Mouse (Mus musculus) forebrain, embryonic 13.5 days (tissue): ENCODE measurements at regions not wholly inside any gene's neighbourhood (a gene's known extent, or its start where the extent isn't known, plus 50 kb on each side); places are given as distances from the start of the nearest gene placed in this dataset.
A peak's percentile ranks its signal among the peaks of the same experiment; 100 is the strongest.

Source experiments
- ATAC-seq: fragments of 200-750 bp; cut with Nextera tagmentation; 2 replicates; pipeline ENCODE4 v1.8.0; 2017
- H3K27ac ChIP-seq: fragments of 300-500 bp; sonication (generic); 2 replicates; pipeline ENCODE4 v1.5.1; 2015; ENCODE audit warnings: inconsistent platforms, mild to moderate bottlenecking, moderate library complexity
- H3K27me3 ChIP-seq: fragments of 300-500 bp; sonication (generic); 2 replicates; pipeline ENCODE4 v1.6.1; 2015; ENCODE audit warnings: mild to moderate bottlenecking, inconsistent platforms
- H3K36me3 ChIP-seq: fragments of 300-500 bp; sonication (generic); 2 replicates; pipeline ENCODE4 v1.6.1; 2015; ENCODE audit warnings: mild to moderate bottlenecking, inconsistent platforms; ENCODE audit not compliant: poor library complexity, severe bottlenecking
- H3K4me1 ChIP-seq: fragments of 300-500 bp; sonication (generic); 2 replicates; pipeline ENCODE4 v1.6.1; 2015; ENCODE audit warnings: inconsistent platforms
- H3K4me2 ChIP-seq: fragments of 300-500 bp; sonication (generic); 2 replicates; pipeline ENCODE4 v1.6.1; 2015; ENCODE audit warnings: inconsistent platforms, mild to moderate bottlenecking, moderate library complexity
- H3K4me3 ChIP-seq: fragments of 300-500 bp; sonication (generic); 2 replicates; pipeline ENCODE4 v1.5.1; 2015; ENCODE audit warnings: mild to moderate bottlenecking, inconsistent platforms
- H3K9ac ChIP-seq: fragments of 300-500 bp; sonication (generic); 2 replicates; pipeline ENCODE4 v1.6.1; 2015; ENCODE audit warnings: mild to moderate bottlenecking, inconsistent platforms
- H3K9me3 ChIP-seq: fragments of 300-500 bp; sonication (generic); replicated peaks from 2 replicates; pipeline ENCODE4 v1.6.1; 2016; ENCODE audit warnings: inconsistent platforms
- WGBS: fragments of 180-500 bp; shearing (Covaris S2); methylation state at CpG from one replicate; pipeline ENCODE4 v1.1.7; 2015; 5-methylcytosine and 5-hydroxymethylcytosine counted together

GRCm38 (mm10) chr10:21789847-21790530 lies 92.0 kb upstream of the Sgk1 start:
- no peaks in the 10 kb centered on the region for H3K27me3 ChIP-seq
- H3K36me3 ChIP-seq: no peaks in the 10 kb centered on the region
- H3K9ac ChIP-seq: no peak overlapping the region
- H3K4me1 ChIP-seq: peaks cover 3% of the 10 kb centered on the region; the same call in 1 of the 2 replicates
- 81% methylated on average over 17 of the region's 17 CpGs for WGBS
- ATAC-seq: no peak
- no peaks in the 10 kb centered on the region for H3K9me3 ChIP-seq
- H3K27ac ChIP-seq: no peak overlapping the region
- no peak overlapping the region for H3K4me2 ChIP-seq
- no peak overlapping the region for H3K4me3 ChIP-seq

GRCm38 (mm10) chr10:21790991-21791390 lies 91.0 kb upstream of the Sgk1 start:
- no peaks in the 10 kb centered on the region for H3K27me3 ChIP-seq
- no peak overlapping the region for H3K9ac ChIP-seq
- no peaks in the 10 kb centered on the region for H3K9me3 ChIP-seq
- H3K27ac ChIP-seq: no peak overlapping the region
- H3K4me3 ChIP-seq: no peak overlapping the region
- no peak overlapping the region for H3K4me2 ChIP-seq
- no peaks in the 10 kb centered on the region for H3K4me1 ChIP-seq
- no peaks in the 10 kb centered on the region for H3K36me3 ChIP-seq
- WGBS: 93% methylated on average over 3 of the region's 3 CpGs
- no peak for ATAC-seq

- Histone ChIP-seq H3K36me3 (no peaks in the 10 kb centered on the region), H3K9ac (no peak overlapping the region), H3K27ac (no peak overlapping the region), H3K4me2 (no peak overlapping the region), H3K4me1 (no peaks in the 10 kb centered on the region), H3K27me3 (no peaks in the 10 kb centered on the region), H3K9me3 (no peaks in the 10 kb centered on the region), H3K4me3 (no peak overlapping the region)
- WGBS: 37% methylated on average over 10 of the region's 10 CpGs
- no peak for ATAC-seq
Measured at GRCm38 (mm10) chr10:21792431-21792830, 89.6 kb upstream of the Sgk1 start.

- H3K9me3 ChIP-seq: no peaks in the 10 kb centered on the region
- H3K36me3 ChIP-seq: no peaks in the 10 kb centered on the region
- no peaks in the 10 kb centered on the region for H3K27me3 ChIP-seq
- 82% methylated on average over 11 of the region's 11 CpGs for WGBS
- H3K27ac ChIP-seq: no peak overlapping the region
- no peak overlapping the region for H3K9ac ChIP-seq
- no peak overlapping the region for H3K4me2 ChIP-seq
- no peak overlapping the region for H3K4me3 ChIP-seq
- peak; percentile 45; the same call in 1 of the 2 replicates for ATAC-seq
- no peaks in the 10 kb centered on the region for H3K4me1 ChIP-seq
Measured at GRCm38 (mm10) chr10:21793641-21794040, 88.3 kb upstream of the Sgk1 start.

GRCm38 (mm10) chr10:21796386-21796785 lies 85.6 kb upstream of the Sgk1 start:
- H3K27me3 ChIP-seq: no peaks in the 10 kb centered on the region

GRCm38 (mm10) chr10:21798103-21798502 lies 83.9 kb upstream of the Sgk1 start:
- Histone ChIP-seq H3K4me1 (no peaks in the 10 kb centered on the region), H3K9ac (no peak overlapping the region), H3K9me3 (no peaks in the 10 kb centered on the region), H3K36me3 (no peaks in the 10 kb centered on the region), H3K27ac (no peak overlapping the region), H3K27me3 (no peaks in the 10 kb centered on the region), H3K4me3 (no peak overlapping the region), H3K4me2 (no peak overlapping the region)
- WGBS: 81% methylated on average over 6 of the region's 6 CpGs
- no peak for ATAC-seq

More at GRCm38 (mm10) chr10:21796386-21796785, 85.6 kb upstream of the Sgk1 start:
- no peaks in the 10 kb centered on the region for H3K9me3 ChIP-seq
- no peak for ATAC-seq
- H3K4me3 ChIP-seq: no peak overlapping the region
- no peaks in the 10 kb centered on the region for H3K4me1 ChIP-seq
- H3K36me3 ChIP-seq: no peaks in the 10 kb centered on the region
- H3K27ac ChIP-seq: no peak overlapping the region
- 89% methylated on average over 4 of the region's 4 CpGs for WGBS
- no peak overlapping the region for H3K4me2 ChIP-seq
- H3K9ac ChIP-seq: no peak overlapping the region

- no peak overlapping the region for H3K9ac ChIP-seq
- 90% methylated on average over 5 of the region's 5 CpGs for WGBS
- H3K4me3 ChIP-seq: no peak overlapping the region
- no peak overlapping the region for H3K27ac ChIP-seq
- no peaks in the 10 kb centered on the region for H3K4me1 ChIP-seq
- H3K36me3 ChIP-seq: no peaks in the 10 kb centered on the region
- ATAC-seq: no peak
- no peaks in the 10 kb centered on the region for H3K9me3 ChIP-seq
- H3K27me3 ChIP-seq: no peaks in the 10 kb centered on the region
- H3K4me2 ChIP-seq: no peak overlapping the region
Measured at GRCm38 (mm10) chr10:21801556-21801955, 80.4 kb upstream of the Sgk1 start.

GRCm38 (mm10) chr10:21803184-21803583 lies 78.8 kb upstream of the Sgk1 start:
- H3K9ac ChIP-seq: no peak overlapping the region
- H3K4me3 ChIP-seq: no peak overlapping the region
- no peaks in the 10 kb centered on the region for H3K4me1 ChIP-seq
- no peaks in the 10 kb centered on the region for H3K27me3 ChIP-seq
- H3K9me3 ChIP-seq: no peaks in the 10 kb centered on the region
- no peak for ATAC-seq
- H3K36me3 ChIP-seq: no peaks in the 10 kb centered on the region
- H3K27ac ChIP-seq: no peak overlapping the region
- no peak overlapping the region for H3K4me2 ChIP-seq

- no peaks in the 10 kb centered on the region for H3K36me3 ChIP-seq
- no peaks in the 10 kb centered on the region for H3K27me3 ChIP-seq
- ATAC-seq: no peak
- no peak overlapping the region for H3K4me2 ChIP-seq
- H3K4me1 ChIP-seq: no peaks in the 10 kb centered on the region
- no peak overlapping the region for H3K27ac ChIP-seq
- no peak overlapping the region for H3K9ac ChIP-seq
- H3K9me3 ChIP-seq: no peaks in the 10 kb centered on the region
- no peak overlapping the region for H3K4me3 ChIP-seq
- 91% methylated on average over 2 of the region's 2 CpGs for WGBS
Measured at GRCm38 (mm10) chr10:21804761-21805160, 77.2 kb upstream of the Sgk1 start.

- H3K9me3 ChIP-seq: no peaks in the 10 kb centered on the region
- WGBS: 64% methylated on average over 6 of the region's 6 CpGs
- H3K36me3 ChIP-seq: no peaks in the 10 kb centered on the region
- ATAC-seq: no peak
- no peak overlapping the region for H3K4me3 ChIP-seq
- H3K27ac ChIP-seq: no peak overlapping the region
- H3K9ac ChIP-seq: no peak overlapping the region
- no peak overlapping the region for H3K4me2 ChIP-seq
- H3K4me1 ChIP-seq: no peaks in the 10 kb centered on the region
- no peaks in the 10 kb centered on the region for H3K27me3 ChIP-seq
Measured at GRCm38 (mm10) chr10:21805606-21806005, 76.4 kb upstream of the Sgk1 start.

- no peaks in the 10 kb centered on the region for H3K9me3 ChIP-seq
- H3K4me1 ChIP-seq: no peaks in the 10 kb centered on the region
- H3K36me3 ChIP-seq: no peaks in the 10 kb centered on the region
- 94% methylated on average over 4 of the region's 4 CpGs for WGBS
- H3K4me2 ChIP-seq: no peak overlapping the region
- ATAC-seq: no peak
- no peak overlapping the region for H3K4me3 ChIP-seq
- H3K27ac ChIP-seq: no peak overlapping the region
- no peaks in the 10 kb centered on the region for H3K27me3 ChIP-seq
- no peak overlapping the region for H3K9ac ChIP-seq
Measured at GRCm38 (mm10) chr10:21806716-21807115, 75.3 kb upstream of the Sgk1 start.

GRCm38 (mm10) chr10:21819686-21820085 lies 62.3 kb upstream of the Sgk1 start:
- H3K4me3 ChIP-seq: no peak overlapping the region
- ATAC-seq: no peak
- 75% methylated on average over 3 of the region's 3 CpGs for WGBS
- no peaks in the 10 kb centered on the region for H3K27me3 ChIP-seq
- no peaks in the 10 kb centered on the region for H3K36me3 ChIP-seq
- H3K4me2 ChIP-seq: no peak overlapping the region
- H3K9me3 ChIP-seq: no peaks in the 10 kb centered on the region
- no peak overlapping the region for H3K9ac ChIP-seq
- H3K4me1 ChIP-seq: no peaks in the 10 kb centered on the region
- no peak overlapping the region for H3K27ac ChIP-seq

- H3K36me3 ChIP-seq: no peaks in the 10 kb centered on the region
- H3K4me1 ChIP-seq: no peaks in the 10 kb centered on the region
- H3K9ac ChIP-seq: no peak overlapping the region
- WGBS: 81% methylated on average over 5 of the region's 5 CpGs
- no peak overlapping the region for H3K4me3 ChIP-seq
- no peak overlapping the region for H3K4me2 ChIP-seq
- no peaks in the 10 kb centered on the region for H3K9me3 ChIP-seq
- no peak overlapping the region for H3K27ac ChIP-seq
- no peaks in the 10 kb centered on the region for H3K27me3 ChIP-seq
- ATAC-seq: no peak
Measured at GRCm38 (mm10) chr10:21821421-21821820, 60.6 kb upstream of the Sgk1 start.
